Mouse (Mus musculus) gastrocnemius, postnatal 4 days (tissue): ENCODE data around the gene Adrm1. TPM values are rescaled to one million over a fixed set of nuclear protein-coding genes. Genes with fewer than 3 reads are reported as not detected.

Source experiments
- DNase-seq, 2 experiments: peaks; one replicate each; pipeline ENCODE4 v3.0.0; 2021 to 2022; ENCODE audit warnings: low spot score in 2 of 2, mixed read lengths in 2 of 2
- microRNA-seq: library from miRNA; unstranded; fragments of <30 nt; microRNA quantifications from one replicate; pipeline ENCODE4 v1.2.0, GENCODE M21; 2021
- total RNA-seq, 2 experiments: library from RNA; stranded (reverse); gene quantifications; 2 replicates each; pipeline ENCODE4 v1.2.3; 2021

Gene Adrm1
- total RNA-seq, 2 experiments from 2014 or later, result 113 to 131 TPM

DNA sequence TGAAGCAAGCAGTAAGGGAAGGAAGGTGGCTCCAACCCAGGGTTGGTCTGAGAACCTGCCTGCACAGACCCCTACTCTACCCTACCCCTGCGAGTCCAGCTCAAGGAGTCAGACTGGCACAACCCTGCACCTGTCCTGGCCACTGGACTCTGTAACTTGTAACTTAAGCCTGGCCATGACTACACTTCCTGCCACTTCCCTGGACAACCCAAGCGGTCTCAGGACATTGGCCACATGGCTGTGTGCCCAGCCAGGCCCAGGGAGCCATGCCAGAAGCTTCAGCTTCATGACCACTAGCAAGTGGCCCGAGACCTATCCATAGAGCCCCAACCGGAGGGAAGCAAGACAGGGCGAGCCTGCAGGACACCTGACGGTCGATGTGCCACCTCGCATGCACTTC, 46.3 kb downstream of the Adrm1 start:
- peak in 1 of 2 experiments; percentile 75 for DNase-seq

DNA sequence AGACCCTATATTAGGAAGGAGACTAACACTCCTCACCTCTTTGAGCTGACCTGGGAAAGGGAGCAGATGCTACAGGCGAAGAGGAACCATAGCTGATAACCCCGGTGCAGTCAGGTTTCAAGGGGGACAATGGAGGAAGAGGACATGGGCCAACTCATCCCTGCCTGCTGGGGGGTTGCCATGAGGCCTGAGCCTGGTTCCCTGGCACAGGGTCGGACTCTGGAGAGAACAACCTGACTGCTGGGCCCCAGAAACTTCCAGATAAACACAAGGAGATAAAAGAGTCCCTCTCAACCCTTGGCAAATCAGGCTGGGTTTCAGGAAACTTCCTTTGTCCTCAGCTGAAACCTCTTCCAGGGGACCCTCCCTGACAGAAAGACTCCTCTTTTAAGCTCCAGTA, 47.0 kb downstream of the Adrm1 start:
- no peak for DNase-seq

DNA sequence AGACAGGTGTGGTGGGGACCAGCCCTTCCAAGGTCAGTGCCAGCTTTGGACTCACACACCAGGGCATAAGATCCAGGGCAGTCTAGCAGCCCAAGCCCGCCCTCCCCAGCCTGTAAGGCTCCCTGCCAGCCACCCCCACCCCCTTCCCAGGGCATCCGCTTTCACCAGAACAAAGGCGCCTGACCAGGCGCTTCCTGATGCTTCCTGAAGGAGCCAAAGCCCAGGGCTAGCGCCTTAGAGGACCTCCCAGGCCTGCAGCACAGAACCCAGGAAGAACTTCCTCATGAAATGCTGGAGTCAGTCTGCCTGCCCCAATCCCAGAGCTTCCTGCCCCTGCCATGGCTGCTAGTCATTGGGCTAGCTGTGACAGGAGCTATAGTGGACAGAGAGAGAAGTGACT, 47.4 kb downstream of the Adrm1 start:
- DNase-seq, result no peak

DNA sequence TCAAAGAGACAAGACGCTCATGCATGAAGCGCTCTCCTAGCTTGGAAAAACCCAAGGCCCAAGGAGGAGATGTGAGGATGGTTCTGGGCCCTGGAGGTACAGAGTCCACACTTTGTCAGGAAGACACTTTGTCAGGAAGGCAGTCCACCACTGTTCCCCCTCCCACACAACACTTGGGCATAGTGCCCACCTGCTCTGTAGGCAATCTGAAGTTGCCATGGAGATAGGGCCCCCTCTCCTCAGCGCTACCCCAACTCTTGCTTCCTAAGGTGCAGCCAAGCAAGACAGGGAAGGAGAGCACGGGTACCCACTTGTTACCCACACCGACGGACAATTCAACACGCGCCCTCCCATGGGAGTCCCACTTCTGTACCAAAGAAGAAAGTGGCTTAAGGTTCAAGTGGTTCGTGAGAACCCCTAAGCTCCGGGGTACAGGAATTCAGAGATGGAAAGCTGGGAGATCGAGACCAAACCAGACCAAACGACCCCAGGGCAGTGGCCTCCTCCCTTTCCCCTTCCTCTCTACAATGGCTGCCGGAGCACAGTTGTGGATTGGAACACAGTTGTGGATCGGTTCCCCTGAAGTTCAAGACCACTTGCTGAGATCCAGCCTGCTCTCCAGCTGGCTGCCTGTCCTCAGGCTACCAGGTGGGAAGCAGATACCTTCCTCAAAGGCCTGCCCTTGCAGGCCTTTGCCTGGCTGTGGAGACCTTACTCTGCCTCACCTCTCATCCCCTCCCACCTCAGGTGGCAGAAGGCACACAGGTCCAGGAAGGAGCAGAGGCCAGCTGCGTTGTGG, 48.1 kb downstream of the Adrm1 start:
- no peak for DNase-seq

DNA sequence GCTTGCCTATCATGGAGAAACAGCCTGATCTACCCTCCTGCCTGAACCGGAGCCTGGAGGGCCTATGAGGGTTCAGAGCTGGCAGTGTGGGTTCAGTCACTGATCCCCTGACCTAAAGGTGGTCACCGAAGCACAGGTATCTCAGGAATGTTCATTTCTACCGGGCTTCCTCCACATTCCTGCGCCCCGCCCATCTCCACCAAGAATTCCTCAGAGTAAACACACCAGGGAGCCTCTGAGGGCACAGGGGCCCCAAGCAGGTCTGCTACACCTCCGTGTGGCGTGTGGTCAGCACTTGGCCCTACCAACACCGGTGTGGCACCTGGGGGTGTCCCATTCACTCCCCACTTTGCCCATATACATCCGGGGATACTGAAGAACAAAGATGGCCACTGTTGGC, 48.9 kb downstream of the Adrm1 start:
- DNase-seq, result no peak

DNA sequence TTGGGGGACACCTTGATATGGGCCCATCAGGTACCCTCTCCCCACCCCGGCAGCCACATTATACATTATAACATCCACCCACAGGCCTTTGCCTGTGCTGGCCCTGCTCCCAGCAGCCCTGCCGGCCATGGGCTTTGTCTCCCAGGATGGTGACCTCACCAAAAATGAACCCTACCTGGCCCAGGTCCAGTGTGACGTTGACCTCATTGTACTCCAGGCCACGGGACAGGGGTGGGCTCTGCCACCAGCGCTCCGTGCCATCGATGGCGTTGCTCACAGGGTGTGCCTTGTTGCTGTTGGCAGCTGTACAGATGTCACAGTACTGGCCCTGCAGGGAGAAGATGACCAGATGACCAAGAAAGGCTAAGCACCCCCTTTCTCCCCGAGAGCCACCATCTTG, 49.8 kb downstream of the Adrm1 start:
- peak in 1 of 2 experiments; percentile 20 for DNase-seq

DNA sequence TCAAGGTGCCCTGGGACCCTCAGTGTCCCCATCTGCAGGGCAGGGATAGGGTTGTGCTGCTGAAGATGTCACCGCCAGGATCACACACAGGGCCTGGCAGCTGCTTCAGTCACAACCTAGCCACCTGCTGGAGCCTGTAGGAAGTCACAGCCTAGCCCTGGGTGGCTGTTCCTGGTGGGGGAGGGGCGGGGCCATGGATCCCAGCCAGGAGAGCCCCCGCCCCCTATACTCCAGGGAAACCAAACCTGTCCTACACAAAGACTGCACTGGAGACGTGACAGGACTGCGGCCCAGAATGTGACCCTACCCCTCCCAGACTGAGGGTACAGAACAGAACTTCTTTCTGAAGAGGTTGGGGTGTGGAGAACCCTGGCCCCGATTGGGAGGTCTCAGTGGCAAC, 51.0 kb downstream of the Adrm1 start:
- DNase-seq, result peak in 1 of 2 experiments; percentile 13

DNA sequence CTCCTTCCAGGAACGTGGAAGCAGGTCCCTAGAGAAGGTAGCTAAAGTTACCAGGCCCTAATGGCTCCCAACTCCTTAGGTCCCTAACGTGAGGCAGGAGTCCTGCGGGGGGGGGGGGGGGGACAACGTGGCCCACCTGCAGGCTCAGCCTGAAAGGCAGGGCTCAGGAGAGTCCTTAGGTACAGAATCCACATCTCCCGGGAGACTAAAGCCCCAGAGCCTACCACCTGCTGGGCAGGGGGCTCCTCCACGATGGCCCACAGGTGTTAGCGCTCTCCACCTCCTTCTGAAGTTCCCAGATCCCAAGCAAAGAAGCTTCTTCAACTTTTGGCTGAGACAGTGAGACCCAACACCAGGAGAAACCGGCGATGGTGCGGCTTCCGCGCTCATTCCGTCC, 53.4 kb downstream of the Adrm1 start:
- DNase-seq, result no peak

DNA sequence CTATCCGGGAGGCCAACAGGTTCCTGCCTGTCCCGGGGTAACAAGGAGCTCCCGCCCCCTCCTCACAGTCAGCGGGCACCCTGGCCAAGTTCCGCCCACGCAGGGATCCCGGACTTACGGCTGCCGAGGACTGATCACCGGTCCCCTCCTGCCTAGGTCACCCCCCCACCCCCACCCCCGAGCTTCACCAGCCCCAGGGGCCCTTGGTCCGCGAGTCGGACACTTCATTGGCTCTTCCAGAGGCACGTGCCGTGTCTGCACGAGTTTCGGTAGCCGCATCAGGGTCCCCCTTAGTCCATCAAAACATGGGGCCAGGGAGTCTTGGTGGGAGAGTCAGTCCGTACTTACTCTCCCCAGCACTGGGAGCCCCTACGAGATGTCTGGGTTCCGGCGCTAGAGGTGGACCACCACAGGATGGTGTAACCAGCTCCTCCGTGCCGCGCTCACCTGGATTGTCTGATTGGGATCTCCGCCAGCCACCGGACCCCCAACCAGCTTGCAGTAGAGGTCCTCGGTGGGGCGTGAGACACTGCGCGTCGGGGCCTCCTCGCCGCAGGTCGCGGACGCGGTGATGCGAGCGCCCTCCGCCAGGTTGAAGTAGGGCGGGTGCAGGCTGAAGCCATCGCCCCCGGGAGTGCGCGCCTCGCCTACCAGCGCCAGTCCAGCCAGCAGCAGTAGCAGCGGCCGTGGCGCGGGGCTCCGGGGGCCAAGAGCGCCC, 53.9 kb downstream of the Adrm1 start:
- DNase-seq, result peak in 1 of 2 experiments; percentile 27

Small RNA genes lying within 50 kb of the gene (microRNA-seq; reads per million reads assigned to microRNA genes)
- not detected for gene Mir7005

Other genes starting within 250 kb of the Adrm1 start
- gene Taf4, start 194.8 kb upstream of the Adrm1 start, total RNA-seq, result 10 to 100 TPM; 14.1 to 15.7 TPM
- 10 to 100 TPM; 48.3 to 50.8 TPM for gene Lsm14b, start 146.5 kb upstream of the Adrm1 start, total RNA-seq
- 100 to 1,000 TPM; 201 TPM for gene Psma7, start 129.1 kb upstream of the Adrm1 start, total RNA-seq
- 1 to 10 TPM; 3.7 to 4.3 TPM for gene Ss18l1, start 129.0 kb upstream of the Adrm1 start, total RNA-seq
- gene Mtg2, start 100.9 kb upstream of the Adrm1 start, total RNA-seq, result 10 to 100 TPM; 13.4 to 15.0 TPM
- gene Hrh3, start 67.0 kb upstream of the Adrm1 start, total RNA-seq, result under 1 TPM; 0.10 to 0.34 TPM
- 10 to 100 TPM; 27.7 to 32.1 TPM for gene Osbpl2, start 52.2 kb upstream of the Adrm1 start, total RNA-seq
- gene Lama5, start 54.4 kb downstream of the Adrm1 start, total RNA-seq, result 10 to 100 TPM; 32.3 to 42.7 TPM
- gene Rps21, start 85.9 kb downstream of the Adrm1 start, total RNA-seq, result 100 to 1,000 TPM; 786 to 791 TPM
- 10 to 100 TPM; 13.4 to 14.6 TPM for gene Cables2, start 102.0 kb downstream of the Adrm1 start, total RNA-seq
- gene Rbbp8nl, start 118.4 kb downstream of the Adrm1 start, total RNA-seq, result not detected
- gene Gata5, start 163.2 kb downstream of the Adrm1 start, total RNA-seq, result under 1 TPM in 1 of 2 experiments, not detected in 1; 0.08 TPM